Mouse (Mus musculus): ENCODE measurements around the gene Nelfcd. TPM values are rescaled to one million over a fixed set of nuclear protein-coding genes. Genes with fewer than 3 reads are reported as not detected.

Nelfcd gene
- polyA plus RNA-seq, 2 experiments, result 109 to 118 TPM

GRCm38 (mm10) chr2:174446905-174447304 is 31.3 kb downstream of the Nelfcd start:
- ATAC-seq (ENCODE audit: low FRiP score, low read depth) (peak; percentile 47), DNase-seq (ENCODE audit: low spot score) (no peak)
- no peaks in the 10 kb centered on the region for H3K9me3 ChIP-seq (ENCODE audit: control insufficient read depth, low read length)
- H3K4me1 ChIP-seq (ENCODE audit: control insufficient read depth, insufficient read depth, low read length), result peaks cover 8% of the 10 kb centered on the region
- no peak overlapping the region for H3K4me3 ChIP-seq (replicated peaks; ENCODE audit: low read length)
- no peak for TF ChIP-seq POLR2A (IDR thresholded peaks at IDR 0.05; ENCODE audit: borderline replicate concordance, extremely low read depth, insufficient read depth, insufficient read length)
- no peak overlapping the region for H3K27ac ChIP-seq (replicated peaks; ENCODE audit: low read depth, low read length)
- H3K27me3 ChIP-seq (ENCODE audit: control insufficient read depth, insufficient read depth, low read length), result no peaks in the 10 kb centered on the region
- H3K36me3 ChIP-seq (ENCODE audit: control insufficient read depth, insufficient read depth, low read length), result no peaks in the 10 kb centered on the region
- 47% methylated on average over 8 of the region's 8 CpGs for WGBS
- no peak overlapping the region for H3K9ac ChIP-seq (ENCODE audit: low read depth, low read length, severe bottlenecking)
- H3K4me2 ChIP-seq (replicated peaks; ENCODE audit: low read depth, low read length, severe bottlenecking), result no peak overlapping the region

DNA sequence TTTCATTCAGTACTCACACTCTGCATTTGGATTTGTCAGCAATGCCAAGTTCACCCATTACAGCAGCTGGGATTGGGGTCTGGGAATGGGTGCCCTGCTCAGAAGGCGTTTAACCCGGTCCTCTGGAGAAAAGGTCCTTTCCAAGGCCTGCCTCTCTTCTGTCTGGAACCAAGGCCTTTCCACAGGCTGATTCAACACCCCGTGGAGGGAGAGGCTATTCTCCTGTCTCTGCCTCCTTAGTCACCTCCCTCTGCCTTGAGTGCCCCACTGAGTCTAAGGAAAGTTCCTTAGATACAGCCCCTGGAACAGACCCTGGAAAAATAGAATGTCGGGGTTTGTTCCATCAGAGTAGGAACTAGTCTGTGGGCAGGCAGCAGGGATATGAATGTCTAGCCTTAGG is 32.8 kb downstream of the Nelfcd start:
- Histone ChIP-seq H3K27ac (replicated peaks; ENCODE audit: low read depth, low read length) (no peak overlapping the region), H3K9ac (ENCODE audit: low read depth, low read length, severe bottlenecking) (no peak overlapping the region), H3K4me1 (ENCODE audit: control insufficient read depth, insufficient read depth, low read length) (no peaks in the 10 kb centered on the region; the same call in 1 of the 2 replicates), H3K4me2 (replicated peaks; ENCODE audit: low read depth, low read length, severe bottlenecking) (no peak overlapping the region), H3K36me3 (ENCODE audit: control insufficient read depth, insufficient read depth, low read length) (no peaks in the 10 kb centered on the region), H3K9me3 (ENCODE audit: control insufficient read depth, low read length) (no peaks in the 10 kb centered on the region), H3K4me3 (replicated peaks; ENCODE audit: low read length) (no peak overlapping the region), H3K27me3 (ENCODE audit: control insufficient read depth, insufficient read depth, low read length) (no peaks in the 10 kb centered on the region)
- DNase-seq (ENCODE audit: low spot score) (no peak), ATAC-seq (ENCODE audit: low FRiP score, low read depth) (no peak)
- TF ChIP-seq POLR2A (IDR thresholded peaks at IDR 0.05; ENCODE audit: borderline replicate concordance, extremely low read depth, insufficient read depth, insufficient read length), result no peak
- 82% methylated on average over 4 of the region's 4 CpGs for WGBS

- ATAC-seq (ENCODE audit: low FRiP score, low read depth) (no peak), DNase-seq (ENCODE audit: low spot score) (no peak)
- H3K27ac ChIP-seq (replicated peaks; ENCODE audit: low read depth, low read length), result no peak within 1 kb of the TSS
- no peaks in the 10 kb centered on the region; the same call in 1 of the 2 replicates for H3K4me1 ChIP-seq (ENCODE audit: control insufficient read depth, insufficient read depth, low read length)
- H3K4me2 ChIP-seq (replicated peaks; ENCODE audit: low read depth, low read length, severe bottlenecking), result no peak within 1 kb of the TSS
- H3K4me3 ChIP-seq (replicated peaks; ENCODE audit: low read length), result no peak within 1 kb of the TSS
- WGBS, result 75% methylated on average over 4 of the region's 4 CpGs
- H3K36me3 ChIP-seq (ENCODE audit: control insufficient read depth, insufficient read depth, low read length), result no peaks in the 10 kb centered on the region
- no peak for TF ChIP-seq POLR2A (IDR thresholded peaks at IDR 0.05; ENCODE audit: borderline replicate concordance, extremely low read depth, insufficient read depth, insufficient read length)
- H3K9me3 ChIP-seq (ENCODE audit: control insufficient read depth, low read length), result no peaks in the 10 kb centered on the region
- no peak within 1 kb of the TSS for H3K9ac ChIP-seq (ENCODE audit: low read depth, low read length, severe bottlenecking)
- no peaks in the 10 kb centered on the region for H3K27me3 ChIP-seq (ENCODE audit: control insufficient read depth, insufficient read depth, low read length)
Measured at GRCm38 (mm10) chr2:174450353-174450752, 34.7 kb downstream of the Nelfcd start, which contains the start of gene Tubb1. TSS of gene Tubb1 (plus strand) at chr2:174450695.

DNA sequence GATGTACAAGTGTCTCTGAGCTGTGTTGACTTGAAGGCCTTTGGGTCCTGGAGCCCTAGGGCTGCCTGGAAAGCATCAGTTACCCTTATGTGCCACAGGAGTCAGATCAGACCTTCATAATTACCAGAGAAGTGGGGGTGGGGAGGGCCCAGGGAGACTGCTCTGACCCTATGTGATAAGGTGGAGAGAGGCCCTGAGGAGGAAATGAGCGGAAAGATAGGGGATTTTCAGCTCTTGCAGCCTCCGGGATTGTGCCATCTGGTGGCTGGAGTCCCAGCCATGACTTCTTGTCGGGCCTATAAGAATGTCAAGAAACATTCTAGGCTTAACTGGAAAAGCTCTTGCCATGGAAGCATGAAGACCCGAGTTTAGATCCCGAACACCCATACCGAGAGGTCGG is 38.1 kb downstream of the Nelfcd start:
- Histone ChIP-seq H3K4me3 (replicated peaks; ENCODE audit: low read length) (no peak overlapping the region), H3K27ac (replicated peaks; ENCODE audit: low read depth, low read length) (no peak overlapping the region), H3K36me3 (ENCODE audit: control insufficient read depth, insufficient read depth, low read length) (no peaks in the 10 kb centered on the region), H3K4me1 (ENCODE audit: control insufficient read depth, insufficient read depth, low read length) (no peaks in the 10 kb centered on the region), H3K4me2 (replicated peaks; ENCODE audit: low read depth, low read length, severe bottlenecking) (no peak overlapping the region), H3K9me3 (ENCODE audit: control insufficient read depth, low read length) (no peaks in the 10 kb centered on the region), H3K27me3 (ENCODE audit: control insufficient read depth, insufficient read depth, low read length) (no peaks in the 10 kb centered on the region), H3K9ac (ENCODE audit: low read depth, low read length, severe bottlenecking) (no peak overlapping the region)
- no peak for ATAC-seq (ENCODE audit: low FRiP score, low read depth)
- DNase-seq (ENCODE audit: low spot score), result no peak
- no peak for TF ChIP-seq POLR2A (IDR thresholded peaks at IDR 0.05; ENCODE audit: borderline replicate concordance, extremely low read depth, insufficient read depth, insufficient read length)
- 79% methylated on average over 7 of the region's 7 CpGs for WGBS

DNA sequence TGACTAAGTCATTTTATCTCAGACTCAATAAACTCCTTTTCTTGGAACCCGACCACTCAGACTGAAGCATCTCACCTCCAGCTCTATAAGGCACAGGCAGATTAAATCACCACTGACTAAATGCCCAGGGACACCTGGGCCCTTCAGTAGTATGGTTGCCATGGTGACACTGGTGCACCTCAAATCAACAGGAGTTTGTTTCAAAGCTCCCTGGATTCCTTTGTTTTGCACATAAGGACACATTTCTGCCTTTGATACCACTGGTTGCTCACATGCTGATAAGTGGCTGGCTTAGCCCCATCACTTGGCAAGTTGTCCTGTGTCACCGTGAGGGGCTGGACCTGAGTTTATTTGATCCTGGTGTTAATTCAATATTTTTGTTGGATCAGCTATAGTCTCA is 43.8 kb downstream of the Nelfcd start:
- Histone ChIP-seq H3K4me1 (ENCODE audit: control insufficient read depth, insufficient read depth, low read length) (peaks cover 5% of the 10 kb centered on the region; the same call in 1 of the 2 replicates), H3K9ac (ENCODE audit: low read depth, low read length, severe bottlenecking) (no peak overlapping the region), H3K36me3 (ENCODE audit: control insufficient read depth, insufficient read depth, low read length) (peaks cover 27% of the 10 kb centered on the region), H3K4me2 (replicated peaks; ENCODE audit: low read depth, low read length, severe bottlenecking) (no peak overlapping the region), H3K27ac (replicated peaks; ENCODE audit: low read depth, low read length) (no peak overlapping the region), H3K9me3 (ENCODE audit: control insufficient read depth, low read length) (no peaks in the 10 kb centered on the region), H3K27me3 (ENCODE audit: control insufficient read depth, insufficient read depth, low read length) (no peaks in the 10 kb centered on the region), H3K4me3 (replicated peaks; ENCODE audit: low read length) (no peak overlapping the region)
- TF ChIP-seq POLR2A (IDR thresholded peaks at IDR 0.05; ENCODE audit: borderline replicate concordance, extremely low read depth, insufficient read depth, insufficient read length), result no peak
- ATAC-seq (ENCODE audit: low FRiP score, low read depth), result no peak
- WGBS, result 85% methylated on average over 2 of the region's 2 CpGs
- no peak for DNase-seq (ENCODE audit: low spot score)

- TF ChIP-seq POLR2A (IDR thresholded peaks at IDR 0.05; ENCODE audit: borderline replicate concordance, extremely low read depth, insufficient read depth, insufficient read length), result no peak
- DNase-seq (ENCODE audit: low spot score) (no peak), ATAC-seq (ENCODE audit: low FRiP score, low read depth) (0 out of 2 replicates have a peak, but pooled peaks have one; percentile 7)
- peaks cover 53% of the 10 kb centered on the region for H3K36me3 ChIP-seq (ENCODE audit: control insufficient read depth, insufficient read depth, low read length)
- peak overlapping the region; percentile 97 for H3K4me2 ChIP-seq (replicated peaks; ENCODE audit: low read depth, low read length, severe bottlenecking)
- no peaks in the 10 kb centered on the region for H3K27me3 ChIP-seq (ENCODE audit: control insufficient read depth, insufficient read depth, low read length)
- H3K4me3 ChIP-seq (replicated peaks; ENCODE audit: low read length), result peak overlapping the region; percentile 83
- peaks cover 5% of the 10 kb centered on the region; the same call in 1 of the 2 replicates for H3K4me1 ChIP-seq (ENCODE audit: control insufficient read depth, insufficient read depth, low read length)
- peak overlapping the region; percentile 82 for H3K9ac ChIP-seq (ENCODE audit: low read depth, low read length, severe bottlenecking)
- H3K9me3 ChIP-seq (ENCODE audit: control insufficient read depth, low read length), result no peaks in the 10 kb centered on the region
- WGBS, result 40% methylated on average over 10 of the region's 10 CpGs
- H3K27ac ChIP-seq (replicated peaks; ENCODE audit: low read depth, low read length), result peak overlapping the region; percentile 9; the same call in 1 of the 2 replicates
Measured at GRCm38 (mm10) chr2:174463370-174463769, 47.8 kb downstream of the Nelfcd start.
